Mouse (Mus musculus) yolk sac, embryonic 10.5 days (tissue): ENCODE data around the gene 4931409K22Rik.

Experiments used
- DNase-seq: peaks from one replicate; pipeline ENCODE4 v3.0.0-alpha.2; 2017; ENCODE audit warnings: low spot score

4931409K22Rik gene

DNA sequence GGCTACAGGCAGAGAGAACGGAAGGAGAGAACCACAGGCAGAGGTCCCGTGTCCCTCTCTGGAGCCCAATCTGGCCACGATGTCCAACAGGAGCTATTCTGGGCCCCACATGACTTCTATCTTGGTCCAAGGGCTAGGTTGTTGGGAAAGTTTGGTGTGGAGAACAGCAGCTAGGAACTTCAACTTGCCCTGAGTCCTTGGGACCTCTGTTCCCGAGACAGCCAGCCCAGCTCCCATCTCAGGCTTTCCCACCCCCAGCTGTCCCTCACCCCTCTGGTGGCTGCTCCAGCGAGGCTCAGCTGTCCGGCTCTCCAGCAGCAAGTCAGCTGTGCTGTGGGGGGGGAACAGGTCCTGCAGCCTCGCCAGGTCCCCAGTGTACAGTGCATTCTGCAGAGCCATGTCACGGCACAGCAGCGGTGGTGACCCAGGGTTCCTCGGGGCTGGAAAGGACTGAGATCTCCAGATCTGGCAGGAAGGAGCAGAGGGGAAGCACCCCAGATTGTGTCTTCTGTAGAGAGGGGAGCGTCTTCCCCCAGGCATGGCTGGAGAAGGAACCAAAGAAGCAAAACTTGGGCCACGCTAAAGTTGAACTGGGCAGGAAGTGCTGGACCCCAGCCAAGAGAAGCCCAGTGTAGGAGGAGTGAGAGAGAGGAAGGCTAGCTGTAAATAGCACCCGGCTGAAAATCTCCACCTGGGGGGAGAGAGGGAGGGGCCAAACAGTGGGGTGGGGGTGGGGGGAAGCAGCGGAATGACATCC lies 16.0 kb downstream of the 4931409K22Rik start, which contains the start of gene Asb10:
Gene Asb10 (minus strand): TSS at position 592 of the 757 bp plus-strand sequence.
- peak; percentile 29 for DNase-seq

- DNase-seq = no peak
Measured at GRCm38 (mm10) chr5:24539571-24540296, 16.9 kb downstream of the 4931409K22Rik start.

DNA sequence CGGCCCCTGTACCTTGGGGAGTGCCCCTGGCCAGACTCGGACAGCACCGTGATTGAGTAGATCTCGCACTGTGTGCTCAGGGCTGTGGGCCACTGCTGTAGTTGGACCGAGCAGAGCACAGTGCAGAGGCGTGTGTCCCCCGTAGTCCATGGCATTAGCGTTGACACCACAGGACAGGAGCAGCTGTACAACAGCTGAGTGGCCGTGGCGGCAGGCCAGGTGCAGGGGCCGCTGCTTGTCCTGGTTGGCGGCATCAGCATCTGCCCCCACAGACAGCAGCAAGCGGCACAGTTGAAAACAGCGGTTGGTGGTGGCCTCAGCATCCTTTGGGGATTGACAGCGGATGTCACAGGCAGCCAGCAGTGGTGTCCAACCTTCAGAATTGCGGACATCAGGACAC lies 19.0 kb downstream of the 4931409K22Rik start:
- DNase-seq = no peak

DNA sequence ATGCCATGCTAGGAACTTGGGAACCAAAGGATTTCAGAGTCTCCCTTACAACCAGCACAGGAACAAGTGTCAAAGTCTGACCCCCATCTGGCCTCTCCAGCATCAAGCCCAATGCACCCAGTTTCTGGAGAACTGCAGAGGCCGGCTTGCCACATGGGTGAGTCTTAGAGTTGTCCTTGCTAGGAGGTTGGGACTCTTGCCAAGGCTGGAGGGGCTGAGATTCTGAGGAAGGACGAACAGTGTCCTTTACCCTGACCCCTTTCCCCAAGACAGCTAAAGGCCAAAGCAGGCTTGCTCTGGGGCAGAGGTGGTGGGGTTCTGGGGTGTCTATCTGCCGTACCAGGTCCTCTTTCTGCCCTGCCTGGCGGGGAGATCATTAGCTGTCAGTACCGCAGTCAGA lies 20.1 kb downstream of the 4931409K22Rik start:
- DNase-seq = no peak

DNA sequence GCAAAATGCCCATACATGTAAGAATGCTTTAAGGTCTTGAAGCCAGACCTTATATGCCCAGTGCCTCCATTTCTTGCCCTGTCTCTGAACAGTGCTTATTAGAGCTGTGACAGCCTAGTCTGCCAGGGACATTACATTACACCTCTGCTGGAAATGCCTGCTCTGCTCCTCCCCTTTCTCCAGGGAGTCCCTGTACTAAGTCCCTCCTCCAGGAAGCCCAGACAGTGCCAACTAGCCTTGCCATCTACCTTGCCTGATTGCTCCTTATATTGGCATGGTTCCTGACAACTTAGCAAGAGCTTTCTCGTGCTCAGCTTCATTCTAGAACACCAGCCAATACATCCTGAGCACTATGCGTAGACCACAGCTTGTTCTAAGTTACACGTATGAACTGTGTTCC lies 20.9 kb downstream of the 4931409K22Rik start:
- DNase-seq = no peak

DNA sequence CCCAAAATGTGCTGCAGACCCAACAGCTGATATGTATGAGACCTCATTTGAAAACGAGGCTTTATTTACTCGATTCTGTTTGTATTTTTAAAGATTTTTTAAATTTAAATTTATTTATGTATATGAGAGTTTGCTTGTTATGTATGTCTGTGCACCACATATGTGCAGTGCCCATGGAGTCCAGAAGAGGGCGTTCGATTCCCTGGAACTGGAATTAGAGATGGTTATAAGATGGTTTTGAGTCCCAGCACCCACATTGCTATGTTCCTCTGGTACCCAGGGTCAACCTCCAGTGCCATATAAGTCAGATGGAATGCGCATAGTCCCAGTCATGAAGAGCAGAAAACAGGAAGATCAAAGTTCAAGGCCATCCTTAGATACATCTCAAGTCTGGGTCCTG lies 22.3 kb downstream of the 4931409K22Rik start:
- no peak for DNase-seq

DNA sequence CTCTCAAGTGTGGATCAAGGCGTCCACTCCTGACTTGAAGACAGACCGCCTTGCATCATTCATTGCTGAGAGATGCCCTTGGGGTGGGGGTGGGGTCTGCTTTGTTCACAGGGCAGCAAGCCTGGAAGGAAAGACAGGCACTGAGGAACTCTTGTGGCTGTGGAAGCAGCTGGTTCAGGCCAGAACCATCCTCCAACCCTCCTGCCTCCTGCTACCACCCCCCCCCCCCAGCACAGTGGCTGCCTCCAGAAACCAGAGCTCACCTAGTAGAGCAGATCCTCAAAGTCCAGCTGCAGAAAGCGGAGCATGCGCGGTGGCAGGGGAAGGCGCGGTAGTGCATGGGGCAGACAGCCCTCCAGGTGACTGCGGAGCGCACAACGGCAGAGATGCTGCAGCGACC lies 23.2 kb downstream of the 4931409K22Rik start:
- DNase-seq = no peak

DNA sequence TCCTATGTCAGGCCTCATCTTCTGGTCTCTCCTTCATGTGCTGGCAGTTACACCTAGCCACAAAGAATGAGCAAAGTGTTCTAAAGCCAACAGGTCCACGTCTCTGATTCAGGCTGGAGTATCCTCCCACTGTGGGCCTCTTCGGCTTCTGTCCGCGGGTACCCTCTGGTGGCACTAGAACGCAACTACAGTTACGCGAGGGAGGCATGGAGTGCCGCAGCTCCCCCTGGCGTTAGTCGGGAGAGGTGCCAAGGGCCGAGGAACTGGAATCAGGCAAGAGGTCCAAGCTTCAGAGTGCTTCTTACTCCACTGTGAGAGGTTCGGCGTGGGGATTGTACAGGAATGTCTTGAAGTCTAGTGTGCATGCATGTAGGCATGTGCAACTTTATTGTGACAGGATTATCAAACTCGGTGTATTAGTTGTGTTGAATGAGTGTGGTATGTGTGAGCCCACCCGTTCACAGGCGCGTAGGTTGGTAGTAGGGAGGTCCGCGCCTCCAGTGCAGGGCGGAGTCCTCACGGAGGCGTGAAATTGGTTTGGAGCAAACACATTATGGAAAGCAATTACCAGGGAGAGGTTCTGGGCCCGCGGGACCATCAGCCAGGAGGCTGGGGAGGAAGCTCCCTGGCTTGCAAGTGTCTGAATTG lies 26.4 kb downstream of the 4931409K22Rik start:
- peak; percentile 66 for DNase-seq

DNA sequence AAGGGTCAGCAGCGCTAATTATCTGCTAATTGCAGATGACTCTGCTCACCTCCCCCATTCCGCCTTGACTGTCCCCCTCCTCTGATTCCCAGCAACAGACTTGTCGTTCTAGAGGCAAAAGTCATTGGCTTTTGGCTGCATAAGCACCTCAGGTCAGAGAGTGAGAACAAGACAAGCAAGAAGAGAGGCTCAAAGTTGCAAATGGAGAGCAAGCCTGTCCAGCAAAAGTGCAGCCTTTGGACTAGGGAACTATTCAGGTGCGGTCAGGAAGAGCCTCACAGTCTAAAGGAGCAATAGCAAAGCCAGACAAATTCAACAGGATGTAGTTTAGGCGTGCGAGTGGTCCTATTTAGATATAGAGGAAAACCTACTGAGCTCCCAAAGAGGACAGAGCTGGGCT lies 28.8 kb downstream of the 4931409K22Rik start:
- no peak for DNase-seq

- no peak for DNase-seq
Measured at GRCm38 (mm10) chr5:24526889-24527230, 29.7 kb downstream of the 4931409K22Rik start, which contains the start of gene Gbx1. TSS of gene Gbx1 (minus strand) at chr5:24527202.

GRCm38 (mm10) chr5:24526190-24526888 lies 30.3 kb downstream of the 4931409K22Rik start:
- DNase-seq = no peak

DNA sequence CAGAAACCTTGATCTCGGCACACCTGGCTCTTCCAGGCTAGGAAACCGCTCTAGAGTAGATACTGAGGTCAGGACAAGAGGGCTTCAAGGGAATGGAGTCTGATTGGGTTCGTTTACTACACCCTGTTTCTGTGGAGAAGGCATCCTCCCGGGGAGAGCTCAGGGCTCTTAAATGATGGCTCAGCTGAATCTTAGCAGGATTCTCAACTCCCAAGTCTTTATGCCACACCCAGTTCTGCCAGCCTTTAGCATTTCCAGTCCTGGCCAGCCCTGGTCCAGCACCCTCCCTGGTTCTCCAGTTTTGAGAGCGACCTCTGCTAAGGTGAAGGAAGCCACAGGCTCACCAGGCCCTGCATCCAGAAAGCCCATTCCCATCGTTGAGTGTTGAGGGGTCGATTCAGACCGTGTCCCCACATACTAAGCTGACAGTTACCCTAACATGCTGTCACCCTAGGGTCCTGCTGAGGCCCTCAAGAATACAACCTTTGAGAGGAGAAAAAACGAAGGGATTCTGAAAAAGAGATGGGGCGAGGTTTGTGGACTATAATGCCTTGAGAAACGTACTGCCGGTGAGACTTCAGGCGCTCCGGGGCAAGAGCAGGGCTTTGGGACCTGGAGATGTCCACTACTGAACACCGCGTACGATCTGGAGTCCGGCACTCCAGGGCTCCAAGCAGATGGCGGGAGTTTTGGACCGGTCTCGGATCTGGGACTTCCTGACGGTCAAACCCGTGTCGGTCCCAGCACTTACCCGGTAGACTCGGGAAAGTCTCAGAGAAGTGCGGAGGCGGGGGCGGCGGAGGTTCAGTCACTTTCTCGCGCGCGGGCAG lies 31.0 kb downstream of the 4931409K22Rik start:
- DNase-seq = no peak

DNA sequence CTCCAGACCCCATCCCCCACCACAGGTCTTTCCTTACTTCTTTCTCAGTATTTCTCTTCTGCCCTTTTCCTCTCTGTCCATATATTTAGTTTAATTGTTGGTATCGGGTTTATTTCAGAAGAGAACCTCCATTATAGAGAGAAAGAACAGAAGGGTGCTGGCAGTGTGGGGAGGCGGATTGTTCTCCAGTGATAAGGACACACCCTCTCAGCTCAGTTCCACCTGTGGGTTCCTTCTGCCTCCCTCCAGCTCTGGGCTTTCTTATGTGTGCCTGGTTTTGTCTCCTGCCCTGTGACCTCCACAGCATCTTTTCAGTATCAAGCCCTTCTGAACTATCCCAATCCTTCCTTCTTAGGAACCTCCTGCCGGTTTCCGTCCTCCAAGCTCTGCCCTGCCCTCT lies 32.1 kb downstream of the 4931409K22Rik start:
- DNase-seq = no peak

DNA sequence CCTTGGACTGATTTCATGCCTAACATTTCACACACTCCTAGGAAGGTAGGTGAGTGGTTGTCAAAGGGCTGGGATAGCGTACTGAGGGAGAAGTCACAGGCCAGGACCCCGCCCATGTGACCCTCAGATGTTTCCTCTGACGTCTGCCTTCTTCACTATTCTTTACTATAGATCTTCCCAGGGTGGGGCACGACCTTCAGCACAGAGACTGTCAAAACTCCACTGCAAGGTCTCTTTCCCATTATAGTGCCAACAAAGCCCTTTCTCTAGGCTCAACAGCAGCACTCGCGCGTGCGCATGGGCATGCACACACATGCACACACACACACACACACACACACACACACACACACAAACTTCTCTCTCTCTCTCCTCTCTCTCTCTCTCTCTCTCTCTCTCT lies 32.8 kb downstream of the 4931409K22Rik start:
- no peak for DNase-seq

DNA sequence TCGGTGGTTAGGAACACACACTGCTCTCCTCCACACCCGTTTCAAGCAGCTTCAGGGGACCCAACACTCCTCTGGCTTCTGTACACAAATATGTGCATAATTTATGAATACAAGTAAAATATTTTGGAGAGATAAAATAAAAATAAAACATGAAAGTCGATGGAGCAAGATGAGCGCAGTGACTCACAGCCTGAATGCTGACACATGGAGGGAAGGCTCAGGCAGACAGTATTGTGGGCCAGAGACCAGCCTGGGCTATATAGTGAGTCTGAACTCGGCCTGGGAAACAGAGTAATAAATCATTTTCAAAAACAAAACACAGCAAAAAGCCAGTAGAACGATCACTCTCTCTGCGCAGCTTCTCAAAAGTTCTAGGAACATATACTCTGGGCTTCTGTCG lies 35.2 kb downstream of the 4931409K22Rik start:
- no peak for DNase-seq

DNA sequence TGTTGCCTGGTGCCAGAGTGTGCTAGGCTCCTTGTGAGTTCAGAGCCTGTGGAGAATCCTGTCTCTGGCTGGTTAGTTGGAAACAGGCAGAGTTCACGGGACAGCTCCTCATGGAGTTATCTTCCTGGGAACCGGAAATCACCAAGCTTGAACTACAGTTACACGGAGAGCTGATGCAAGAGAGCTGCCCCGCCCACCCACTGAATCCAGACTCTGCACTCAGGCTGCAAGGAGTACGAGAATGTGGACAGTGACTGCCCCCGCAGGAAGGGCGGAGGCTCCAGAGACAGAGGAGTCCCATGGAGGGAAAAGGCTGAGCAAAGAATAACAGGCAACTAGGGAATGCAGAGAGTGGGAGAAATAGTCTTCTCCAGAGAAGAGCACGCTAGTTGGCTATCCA lies 44.3 kb downstream of the 4931409K22Rik start:
- DNase-seq = peak; percentile 75

DNA sequence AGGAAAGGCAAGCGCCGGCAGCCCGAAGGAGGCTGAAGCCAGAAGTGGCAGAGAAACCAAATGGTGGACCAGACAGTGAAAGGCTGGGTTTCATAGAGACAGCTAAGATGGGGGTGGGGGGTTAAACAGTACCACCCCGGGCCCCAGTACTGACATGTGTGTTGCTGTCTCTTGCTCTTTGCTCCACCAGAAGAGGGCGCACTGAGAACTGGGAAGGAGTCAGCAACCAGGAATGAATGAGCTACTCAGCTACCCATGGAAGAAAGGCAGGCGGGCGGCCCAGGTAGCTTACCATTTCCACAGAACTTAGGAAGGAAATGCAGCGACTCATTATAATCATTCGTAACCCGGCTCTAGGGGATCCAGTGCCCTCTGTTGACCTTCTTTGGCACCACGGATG lies 46.0 kb downstream of the 4931409K22Rik start:
- DNase-seq = no peak

DNA sequence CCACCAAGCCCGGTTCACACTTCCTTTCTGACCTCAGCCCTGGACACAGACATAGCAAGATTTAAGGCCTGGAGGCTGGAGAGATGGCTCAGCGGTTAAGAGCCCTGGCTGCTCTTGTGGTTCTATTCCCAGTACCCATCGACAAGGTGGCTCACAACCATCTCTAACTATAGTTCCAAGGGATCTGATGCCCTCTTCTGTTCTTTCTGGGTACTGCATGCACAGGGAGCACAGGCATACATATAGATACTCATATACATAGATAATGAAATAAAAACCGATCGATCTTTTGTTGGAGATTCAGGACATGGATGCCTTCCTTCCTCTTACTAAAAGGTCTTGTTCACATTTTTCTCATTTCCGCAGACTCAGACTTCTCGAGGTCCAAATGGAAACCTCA lies 48.2 kb downstream of the 4931409K22Rik start:
- DNase-seq = no peak

GRCm38 (mm10) chr5:24505513-24505912 lies 51.1 kb downstream of the 4931409K22Rik start:
- DNase-seq = no peak

GRCm38 (mm10) chr5:24502786-24503185 lies 53.8 kb downstream of the 4931409K22Rik start:
- DNase-seq = no peak

DNA sequence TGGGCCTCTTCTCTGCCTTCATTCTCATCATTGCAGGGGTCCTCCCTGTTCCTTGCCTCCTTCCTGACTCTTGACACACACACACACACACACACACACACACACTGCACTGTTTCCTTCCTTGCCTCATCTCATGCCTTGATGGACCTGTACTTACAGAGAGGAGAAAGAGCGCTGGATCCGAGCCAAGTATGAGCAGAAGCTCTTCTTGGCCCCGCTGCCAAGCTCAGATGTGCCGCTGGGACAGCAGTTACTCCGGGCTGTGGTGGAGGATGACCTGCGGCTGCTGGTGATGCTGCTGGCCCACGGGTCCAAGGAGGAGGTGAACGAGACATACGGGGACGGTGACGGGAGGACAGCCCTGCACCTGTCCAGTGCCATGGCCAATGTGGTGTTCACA lies 55.8 kb downstream of the 4931409K22Rik start:
- no peak for DNase-seq
